Mouse (Mus musculus) midbrain, embryonic 12.5 days (tissue): ENCODE results near the gene Rnf40. TPM values are rescaled to one million over a fixed set of nuclear protein-coding genes. Genes with fewer than 3 reads are reported as not detected.
A peak's percentile ranks its signal among the peaks of the same experiment; 100 is the strongest.
"Not testable (repeated sequence)": the region's sequence is repeated elsewhere in the genome, so short reads cannot be mapped to it uniquely, and the experiment has no call there.

Source experiments
- ATAC-seq: fragments of 200-750 bp; cut with Nextera tagmentation; 2 replicates; pipeline ENCODE4 v1.8.0; 2017; ENCODE audit warnings: low read depth, moderate TSS enrichment, moderate library complexity; ENCODE audit not compliant: low FRiP score
- H3K27ac ChIP-seq: fragments of 300-500 bp; sonication (generic); replicated peaks from 2 replicates; pipeline ENCODE4 v1.5.1; 2016; ENCODE audit warnings: mild to moderate bottlenecking
- H3K27me3 ChIP-seq: fragments of 300-500 bp; sonication (generic); 2 replicates; pipeline ENCODE4 v1.6.1; 2016; ENCODE audit warnings: mild to moderate bottlenecking
- H3K36me3 ChIP-seq: fragments of 300-500 bp; sonication (generic); 2 replicates; pipeline ENCODE4 v1.6.1; 2016
- H3K4me1 ChIP-seq: fragments of 300-500 bp; sonication (generic); 2 replicates; pipeline ENCODE4 v1.6.1; 2016
- H3K4me2 ChIP-seq: fragments of 300-500 bp; sonication (generic); replicated peaks from 2 replicates; pipeline ENCODE4 v1.6.1; 2016; ENCODE audit warnings: mild to moderate bottlenecking, moderate library complexity
- H3K4me3 ChIP-seq: fragments of 300-500 bp; sonication (generic); 2 replicates; pipeline ENCODE4 v1.5.1; 2016; ENCODE audit warnings: mild to moderate bottlenecking
- H3K9ac ChIP-seq: fragments of 300-500 bp; sonication (generic); replicated peaks from 2 replicates; pipeline ENCODE4 v1.6.1; 2016; ENCODE audit warnings: mild to moderate bottlenecking, moderate library complexity
- H3K9me3 ChIP-seq: fragments of 300-500 bp; sonication (generic); 2 replicates; pipeline ENCODE4 v1.6.1; 2016; ENCODE audit warnings: mild to moderate bottlenecking
- WGBS: fragments of 180-500 bp; shearing (Covaris S2); methylation state at CpG from one replicate; pipeline ENCODE4 v1.1.7; 2016; 5-methylcytosine and 5-hydroxymethylcytosine counted together
- polyA plus RNA-seq: library from polyadenylated mRNA; unstranded; fragments of >200 nt; fragmentation: Nextera tagmentation; extraction: Ambion mirVana; gene quantifications from 2 replicates; pipeline ENCODE4 v1.2.1, GENCODE M21; 2016

The Rnf40 gene
- polyA plus RNA-seq, 1 experiment from 2014 or later: 68.6 TPM

DNA sequence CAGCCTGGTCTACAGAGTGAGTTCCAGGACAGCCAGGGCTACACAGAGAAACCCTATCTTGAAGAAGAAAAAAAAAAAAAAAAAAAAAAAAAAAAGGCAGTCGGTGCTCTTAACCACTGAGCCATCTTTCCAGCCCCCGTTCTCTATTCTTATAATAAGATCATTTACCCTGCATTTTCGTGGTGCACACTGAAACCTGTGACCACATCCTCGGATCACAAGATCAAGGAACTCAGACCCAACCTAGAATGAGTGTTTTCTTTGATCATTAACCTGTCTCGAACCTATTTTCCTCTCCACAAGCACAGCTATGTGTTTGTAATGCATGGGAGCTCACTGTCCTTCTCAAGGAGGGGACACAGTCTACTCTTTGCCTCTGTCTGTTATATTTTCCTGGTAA, 40.1 kb downstream of the Rnf40 start:
- Histone ChIP-seq H3K9me3 (no peaks in the 10 kb centered on the region), H3K27me3 (no peaks in the 10 kb centered on the region), H3K27ac (no peak overlapping the region), H3K4me3 (no peak overlapping the region), H3K36me3 (no peaks in the 10 kb centered on the region), H3K9ac (no peak overlapping the region), H3K4me1 (no peaks in the 10 kb centered on the region), H3K4me2 (no peak overlapping the region)
- 83% methylated on average over 5 of the region's 5 CpGs for whole genome bisulfite sequencing
- no peak for ATAC-seq

DNA sequence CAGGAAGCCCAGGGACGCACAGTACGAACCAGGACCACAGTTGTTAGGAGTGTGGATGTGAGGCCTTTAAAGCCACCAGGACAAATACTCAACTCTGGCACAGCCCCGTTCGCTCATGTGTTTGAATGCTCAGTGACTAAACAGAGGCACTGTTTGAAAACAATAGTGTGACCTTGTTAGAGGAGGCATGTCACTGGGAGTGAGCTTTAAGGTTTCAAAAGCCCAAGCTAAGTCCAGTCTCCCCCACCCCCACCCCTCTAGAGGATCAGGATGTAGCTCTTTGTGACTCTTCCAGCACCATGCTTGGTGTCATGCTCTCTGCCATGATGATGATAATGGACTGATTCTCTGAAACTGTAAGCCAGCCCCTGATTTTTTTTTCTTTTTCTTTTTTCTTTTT, 42.8 kb downstream of the Rnf40 start:
- H3K4me3 ChIP-seq: no peak overlapping the region
- no peak for ATAC-seq
- no peaks in the 10 kb centered on the region for H3K36me3 ChIP-seq
- H3K4me2 ChIP-seq: no peak overlapping the region
- 0 out of 2 replicates have a peak, but pooled peaks cover under 1% of the 10 kb centered on the region for H3K4me1 ChIP-seq
- no peak overlapping the region for H3K27ac ChIP-seq
- 0 out of 2 replicates have a peak, but pooled peaks cover 6% of the 10 kb centered on the region for H3K27me3 ChIP-seq
- no peak overlapping the region for H3K9ac ChIP-seq
- no peaks in the 10 kb centered on the region for H3K9me3 ChIP-seq
- 60% methylated on average over 4 of the region's 4 CpGs for WGBS

DNA sequence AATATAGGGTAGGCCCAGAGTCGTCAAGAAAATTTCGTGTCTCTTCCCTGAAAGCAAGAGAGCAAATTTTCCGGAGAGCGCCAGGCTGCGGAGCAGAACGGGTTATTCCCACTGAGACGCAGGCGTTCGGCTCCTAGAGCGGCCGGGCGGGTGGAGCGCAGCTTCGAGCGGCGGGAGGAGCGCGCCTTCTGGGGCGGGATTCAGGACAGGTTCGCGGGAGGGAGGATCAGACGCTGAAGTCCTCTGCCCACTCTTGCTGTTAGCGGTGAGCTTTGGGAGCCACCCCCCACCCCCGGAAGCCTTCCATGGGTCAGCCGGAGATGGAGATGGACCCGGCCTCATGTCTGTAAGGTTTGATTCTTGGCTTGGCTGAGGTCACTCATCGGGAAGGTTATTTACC, 48.4 kb downstream of the Rnf40 start:
- H3K4me2 ChIP-seq: peak overlapping the region; percentile 76
- H3K9me3 ChIP-seq: no peaks in the 10 kb centered on the region
- H3K36me3 ChIP-seq: no peaks in the 10 kb centered on the region
- peak overlapping the region; percentile 60 for H3K4me3 ChIP-seq
- no peak for ATAC-seq
- peaks cover 7% of the 10 kb centered on the region; the same call in 1 of the 2 replicates for H3K27me3 ChIP-seq
- WGBS: under 1% methylated on average over 27 of the region's 27 CpGs
- H3K27ac ChIP-seq: no peak overlapping the region
- 0 out of 2 replicates have a peak, but pooled peaks cover 9% of the 10 kb centered on the region for H3K4me1 ChIP-seq
- peak overlapping the region; percentile 61 for H3K9ac ChIP-seq

DNA sequence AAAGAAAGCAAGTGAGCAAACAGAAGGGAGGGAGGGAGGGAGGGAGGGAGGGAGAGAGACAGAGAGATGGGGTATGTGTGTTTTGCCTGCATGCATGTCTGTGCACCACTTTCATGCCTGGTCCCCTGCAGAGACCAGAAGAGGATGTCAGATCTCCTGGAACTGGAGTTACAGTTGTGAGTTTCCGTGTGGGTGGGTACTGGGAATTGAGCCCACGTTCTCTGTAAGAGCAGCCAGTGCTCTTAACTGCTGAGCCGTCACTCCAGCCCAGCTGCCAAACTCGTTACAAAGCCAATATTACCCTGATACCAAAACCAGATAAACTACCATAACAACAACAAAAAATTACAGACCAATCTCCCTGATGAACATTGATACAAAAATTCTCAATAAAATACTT, 52.7 kb downstream of the Rnf40 start:
- Histone ChIP-seq H3K36me3 (no peaks in the 10 kb centered on the region), H3K4me3 (no peak overlapping the region), H3K4me2 (no peak overlapping the region), H3K4me1 (0 out of 2 replicates have a peak, but pooled peaks cover 9% of the 10 kb centered on the region), H3K27ac (no peak overlapping the region), H3K9me3 (no peaks in the 10 kb centered on the region), H3K9ac (no peak overlapping the region), H3K27me3 (peaks cover 6% of the 10 kb centered on the region; the same call in 1 of the 2 replicates)
- ATAC-seq: no peak
- WGBS: 63% methylated on average over 4 of the region's 4 CpGs

DNA sequence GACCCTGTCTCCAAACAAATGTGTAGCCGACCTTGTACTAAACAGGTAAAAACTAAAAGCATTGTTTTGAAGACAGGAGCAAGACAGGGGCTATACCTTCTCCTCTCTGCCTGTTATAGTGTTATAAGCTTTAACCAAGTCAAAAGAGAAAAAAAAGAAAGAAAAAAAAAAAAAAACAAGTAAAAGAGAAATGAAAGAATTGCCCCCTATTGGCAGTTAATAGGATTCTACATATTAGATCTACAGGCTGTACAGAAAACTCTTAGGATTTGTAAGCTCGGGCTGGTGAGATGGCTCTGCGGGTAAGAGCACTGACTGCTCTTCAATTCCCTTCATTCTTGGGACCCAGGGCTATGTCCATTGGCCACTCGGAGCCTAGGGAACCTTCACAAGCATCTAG, 53.7 kb downstream of the Rnf40 start:
- no peak overlapping the region for H3K27ac ChIP-seq
- no peak for ATAC-seq
- WGBS: 68% methylated on average over 4 of the region's 4 CpGs
- H3K27me3 ChIP-seq: peaks cover 4% of the 10 kb centered on the region; the same call in 1 of the 2 replicates
- H3K9me3 ChIP-seq: no peaks in the 10 kb centered on the region
- H3K9ac ChIP-seq: no peak overlapping the region
- H3K4me3 ChIP-seq: no peak overlapping the region
- no peaks in the 10 kb centered on the region for H3K36me3 ChIP-seq
- no peak overlapping the region for H3K4me2 ChIP-seq
- 0 out of 2 replicates have a peak, but pooled peaks cover 4% of the 10 kb centered on the region for H3K4me1 ChIP-seq

DNA sequence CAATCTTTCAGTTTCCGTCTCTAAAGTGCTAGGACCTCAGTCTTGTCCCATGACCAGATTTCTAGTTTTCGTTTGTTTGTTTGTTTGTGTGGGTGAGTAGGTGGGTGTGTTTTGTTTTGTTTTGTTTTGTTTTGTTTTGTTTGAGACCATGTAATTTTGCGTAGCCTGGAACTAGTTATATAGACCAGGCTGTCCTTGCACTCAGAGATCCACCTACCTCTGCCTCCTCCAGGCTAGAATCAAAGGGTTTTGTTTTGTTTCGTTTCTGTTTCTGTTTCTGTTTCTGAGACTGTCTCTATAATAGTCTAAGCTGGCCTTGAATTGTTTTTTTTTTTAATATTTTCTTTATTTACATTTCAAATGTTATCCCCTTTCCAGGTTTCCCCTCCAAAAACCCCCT, 57.8 kb downstream of the Rnf40 start:
- Histone ChIP-seq H3K9ac (no peak overlapping the region), H3K4me1 (no peaks in the 10 kb centered on the region), H3K4me3 (no peak overlapping the region), H3K4me2 (no peak overlapping the region), H3K27me3 (0 out of 2 replicates have a peak, but pooled peaks cover 4% of the 10 kb centered on the region), H3K9me3 (no peaks in the 10 kb centered on the region), H3K27ac (no peak overlapping the region), H3K36me3 (no peaks in the 10 kb centered on the region)
- 89% methylated on average over 4 of the region's 4 CpGs for WGBS
- ATAC-seq: no peak

DNA sequence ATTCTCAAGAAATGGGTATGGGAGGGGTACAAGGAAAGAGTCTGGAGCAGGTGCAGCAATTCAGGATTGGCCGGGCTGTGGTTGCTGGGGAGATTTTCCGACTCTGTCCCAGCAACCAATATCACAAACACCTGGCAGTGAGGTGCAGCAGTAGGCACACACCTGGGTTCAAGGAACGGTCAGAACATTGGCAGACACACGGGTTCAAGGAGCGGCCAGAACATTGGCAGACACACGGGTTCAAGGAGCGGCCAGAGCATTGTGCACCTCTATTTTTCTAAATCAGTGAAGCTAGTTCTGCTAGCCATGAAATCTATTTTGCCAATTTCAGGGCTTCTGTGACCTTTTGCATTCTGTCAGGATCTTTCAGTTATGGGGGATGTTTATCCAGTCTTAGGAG, 59.0 kb downstream of the Rnf40 start:
- H3K9ac ChIP-seq, H3K4me3 ChIP-seq, H3K27me3 ChIP-seq, H3K9me3 ChIP-seq, H3K27ac ChIP-seq, ATAC-seq, H3K4me1 ChIP-seq, H3K36me3 ChIP-seq, H3K4me2 ChIP-seq: not testable (repeated sequence)
- WGBS: 93% methylated on average over 7 of the region's 7 CpGs

DNA sequence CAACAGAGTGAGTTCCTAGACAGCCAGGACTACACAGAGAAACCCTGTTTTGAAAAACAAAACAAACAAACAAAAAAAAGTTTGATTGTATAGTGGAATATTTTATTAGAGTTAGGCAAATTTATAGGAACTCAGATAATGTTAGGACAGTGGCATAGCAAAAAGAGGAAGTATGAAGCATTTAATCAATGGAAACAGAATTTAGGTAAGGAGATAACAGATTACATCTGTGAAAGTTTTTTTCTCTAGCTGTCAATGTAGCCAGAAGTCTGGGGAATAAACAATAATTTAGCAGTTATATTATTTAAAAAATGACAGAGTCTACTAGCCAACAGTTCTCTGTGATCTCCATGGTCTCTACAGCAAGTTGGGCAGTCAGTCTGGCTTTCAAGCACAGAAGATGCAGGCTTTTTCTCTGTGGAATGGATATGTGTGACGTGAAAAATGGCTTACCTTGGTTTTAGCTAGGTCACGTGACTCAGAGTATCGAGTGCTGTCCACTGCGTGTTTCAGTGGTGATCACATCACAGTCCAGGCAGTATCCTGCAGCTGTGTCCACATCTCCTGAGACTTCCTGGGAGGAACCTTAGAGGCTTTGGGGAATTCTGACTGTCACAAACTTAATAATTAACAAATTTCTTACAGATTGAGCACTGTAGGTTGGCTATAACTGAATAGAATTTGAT, 60.1 kb downstream of the Rnf40 start:
- Histone ChIP-seq H3K27ac (no peak overlapping the region), H3K9me3 (no peaks in the 10 kb centered on the region), H3K9ac (no peak overlapping the region), H3K4me3 (no peak overlapping the region), H3K27me3 (0 out of 2 replicates have a peak, but pooled peaks cover 4% of the 10 kb centered on the region), H3K4me2 (no peak overlapping the region), H3K36me3 (no peaks in the 10 kb centered on the region), H3K4me1 (no peaks in the 10 kb centered on the region)
- no peak for ATAC-seq
- 85% methylated on average over 4 of the region's 4 CpGs for WGBS

DNA sequence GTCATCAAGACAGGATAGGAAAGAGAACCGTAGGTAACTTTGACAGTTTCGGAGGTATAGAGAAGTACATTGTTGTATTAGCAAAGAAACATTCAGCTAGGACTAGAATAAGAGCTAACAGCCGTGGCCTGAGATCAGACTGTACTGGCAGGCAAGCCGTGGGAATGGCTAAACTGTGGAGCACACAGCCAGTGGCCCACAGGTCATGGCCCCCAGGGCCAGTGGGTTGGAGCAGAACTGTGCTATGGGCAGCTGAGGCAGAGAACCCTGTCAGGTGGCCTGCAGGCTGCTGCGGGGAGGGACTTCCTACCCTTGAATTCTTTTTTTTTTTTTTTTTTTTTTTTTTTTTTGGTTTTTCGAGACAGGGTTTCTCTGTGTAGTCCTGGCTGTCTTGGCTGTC, 60.6 kb downstream of the Rnf40 start:
- 81% methylated on average over 5 of the region's 6 CpGs for WGBS
- ATAC-seq: no peak
- H3K9me3 ChIP-seq: no peaks in the 10 kb centered on the region

DNA sequence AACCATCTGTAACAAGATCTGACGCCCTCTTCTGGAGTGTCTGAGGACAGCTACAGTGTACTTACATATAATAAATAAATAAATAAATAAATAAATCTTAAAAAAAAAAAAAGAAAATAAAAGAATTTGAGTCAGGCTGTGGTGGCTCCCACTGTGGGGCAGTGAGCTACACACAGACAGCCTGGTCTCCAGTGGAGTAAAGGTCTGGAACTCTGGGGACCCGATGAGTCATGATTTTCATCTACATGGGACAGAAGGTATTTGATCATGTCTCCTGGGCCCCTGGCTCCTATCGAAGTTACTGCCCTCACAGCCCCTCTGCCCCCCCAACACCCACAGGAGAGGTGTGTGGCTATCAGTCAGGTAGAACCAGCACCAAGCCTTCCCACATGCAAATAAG, 63.1 kb downstream of the Rnf40 start:
- H3K4me1 ChIP-seq: no peaks in the 10 kb centered on the region
- H3K27ac ChIP-seq: no peak overlapping the region
- no peaks in the 10 kb centered on the region for H3K27me3 ChIP-seq
- WGBS: 93% methylated on average over 3 of the region's 3 CpGs
- no peak for ATAC-seq
- no peak overlapping the region for H3K9ac ChIP-seq
- no peaks in the 10 kb centered on the region for H3K9me3 ChIP-seq
- H3K36me3 ChIP-seq: no peaks in the 10 kb centered on the region
- peak overlapping the region; percentile 5; the same call in 1 of the 2 replicates for H3K4me2 ChIP-seq
- no peak overlapping the region for H3K4me3 ChIP-seq

More for the DNA sequence above, 60.6 kb downstream of the Rnf40 start:
- Histone ChIP-seq H3K4me3 (no peak overlapping the region), H3K4me1 (no peaks in the 10 kb centered on the region), H3K36me3 (no peaks in the 10 kb centered on the region), H3K27ac (no peak overlapping the region), H3K9ac (no peak overlapping the region), H3K4me2 (no peak overlapping the region), H3K27me3 (0 out of 2 replicates have a peak, but pooled peaks cover 4% of the 10 kb centered on the region)

DNA sequence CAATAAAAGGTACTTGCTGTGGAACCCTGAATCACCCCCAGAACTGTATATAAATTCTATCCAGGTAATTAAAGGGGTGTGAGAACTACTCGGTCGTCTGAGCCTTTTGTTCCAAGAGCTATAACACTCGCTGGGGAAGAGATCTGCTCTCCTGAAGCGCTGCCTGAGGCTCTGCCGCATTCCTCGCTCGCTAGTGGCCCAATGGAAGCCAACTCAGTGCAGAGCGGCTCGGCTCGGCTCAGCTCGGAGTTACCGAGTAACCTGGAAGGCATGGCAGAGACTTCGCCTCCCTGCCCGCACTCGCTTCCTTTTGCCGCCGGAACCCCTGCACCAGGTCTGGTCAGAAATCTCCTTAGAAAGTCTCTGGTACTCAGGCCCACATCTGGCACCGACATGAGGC, 63.5 kb downstream of the Rnf40 start:
- WGBS: 18% methylated on average over 18 of the region's 18 CpGs
- no peak overlapping the region for H3K9ac ChIP-seq
- no peak for ATAC-seq
- no peaks in the 10 kb centered on the region for H3K9me3 ChIP-seq
- no peaks in the 10 kb centered on the region for H3K36me3 ChIP-seq
- no peak overlapping the region for H3K4me3 ChIP-seq
- no peak overlapping the region for H3K27ac ChIP-seq
- H3K4me1 ChIP-seq: no peaks in the 10 kb centered on the region
- no peaks in the 10 kb centered on the region for H3K27me3 ChIP-seq
- peak overlapping the region; percentile 5; the same call in 1 of the 2 replicates for H3K4me2 ChIP-seq

DNA sequence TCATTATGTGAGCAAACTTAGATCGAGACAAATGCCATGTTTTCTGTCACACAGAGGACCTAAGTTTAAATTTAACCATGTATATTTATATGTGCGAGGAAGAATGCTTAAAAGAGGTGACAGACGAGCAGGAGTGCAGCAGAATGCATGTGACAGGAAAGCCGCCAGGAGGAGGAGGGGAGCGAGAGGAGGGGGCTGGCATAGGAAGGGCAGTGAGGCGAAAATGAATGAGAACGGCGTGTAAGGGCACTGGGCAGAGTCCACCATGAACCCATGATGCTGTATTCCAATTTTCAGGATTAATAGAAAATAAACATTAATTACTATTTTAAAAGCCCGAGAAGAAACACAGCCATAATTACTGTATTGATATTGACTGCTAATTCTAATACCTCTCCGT, 65.8 kb downstream of the Rnf40 start:
- Histone ChIP-seq H3K9me3 (no peaks in the 10 kb centered on the region), H3K36me3 (no peaks in the 10 kb centered on the region), H3K4me2 (no peak overlapping the region), H3K27me3 (no peaks in the 10 kb centered on the region), H3K4me1 (no peaks in the 10 kb centered on the region), H3K9ac (no peak overlapping the region), H3K27ac (no peak overlapping the region), H3K4me3 (no peak overlapping the region)
- 81% methylated on average over 10 of the region's 10 CpGs for WGBS
- ATAC-seq: no peak
